Mouse (Mus musculus) liver, embryonic 16.5 days (tissue): Measurements from ENCODE around the gene Tmx4. TPM values are rescaled to one million over a fixed set of nuclear protein-coding genes. Genes with fewer than 3 reads are reported as not detected.

Experiments
- ATAC-seq: fragments of 200-750 bp; cut with Nextera tagmentation; 2 replicates; pipeline ENCODE4 v1.8.0; 2017; ENCODE audit warnings: low read depth, mild to moderate bottlenecking, moderate number of reproducible peaks, moderate library complexity
- H3K27ac ChIP-seq: fragments of 300-500 bp; sonication (generic); 2 replicates; pipeline ENCODE4 v1.5.1; 2014; ENCODE audit warnings: mild to moderate bottlenecking, low read length
- H3K27me3 ChIP-seq: fragments of 300-500 bp; sonication (generic); 2 replicates; pipeline ENCODE4 v1.6.1; 2014; ENCODE audit warnings: low read depth, low read length, mixed read lengths; ENCODE audit not compliant: control insufficient read depth, insufficient read depth
- H3K36me3 ChIP-seq: fragments of 300-500 bp; sonication (generic); 2 replicates; pipeline ENCODE4 v1.6.1; 2014; ENCODE audit warnings: mild to moderate bottlenecking; ENCODE audit not compliant: control insufficient read depth, insufficient read depth
- H3K4me1 ChIP-seq: fragments of 300-500 bp; sonication (generic); 2 replicates; pipeline ENCODE4 v1.6.1; 2014; ENCODE audit warnings: low read depth, low read length, mixed read lengths; ENCODE audit not compliant: control insufficient read depth
- H3K4me2 ChIP-seq: fragments of 300-500 bp; sonication (generic); 2 replicates; pipeline ENCODE4 v1.6.1; 2014; ENCODE audit warnings: low read depth, low read length, mixed read lengths
- H3K4me3 ChIP-seq: fragments of 300-500 bp; sonication (generic); 2 replicates; pipeline ENCODE4 v1.5.1; 2014; ENCODE audit warnings: low read depth, mild to moderate bottlenecking, low read length
- H3K9ac ChIP-seq: fragments of 300-500 bp; sonication (generic); 2 replicates; pipeline ENCODE4 v1.6.1; 2014; ENCODE audit warnings: low read depth, low read length
- H3K9me3 ChIP-seq: fragments of 300-500 bp; sonication (generic); replicated peaks from 2 replicates; pipeline ENCODE4 v1.6.1; 2016; ENCODE audit warnings: low read length; ENCODE audit not compliant: control insufficient read depth
- whole genome bisulfite sequencing: fragments of 180-500 bp; shearing (Covaris S2); extraction: QIAGEN DNeasy Blood & Tissue Kit; methylation state at CpG from one replicate; pipeline ENCODE4 v1.1.7; 2014; ENCODE audit not compliant: insufficient replicate concordance; 5-methylcytosine and 5-hydroxymethylcytosine counted together
- polyA plus RNA-seq: library from polyadenylated mRNA; unstranded; fragments of >200 nt; fragmentation: Nextera tagmentation; extraction: Ambion mirVana; gene quantifications from 2 replicates; pipeline ENCODE4 v1.2.1, GENCODE M21; 2015

The Tmx4 gene
- 10.4 and 12.0 TPM in 2 replicates for polyA plus RNA-seq

- H3K27me3 ChIP-seq = no peaks in the 10 kb centered on the region
- peak within 1 kb of the TSS; percentile 91 for H3K4me3 ChIP-seq
- ATAC-seq = peak; percentile 99
- H3K9me3 ChIP-seq = no peaks in the 10 kb centered on the region
- peak within 1 kb of the TSS; percentile 97 for H3K9ac ChIP-seq
- peak within 1 kb of the TSS; percentile 78 for H3K4me2 ChIP-seq
- peak within 1 kb of the TSS; percentile 99 for H3K27ac ChIP-seq
- WGBS = under 1% methylated on average over 57 of the region's 57 CpGs
- peaks cover 2% of the 10 kb centered on the region; the same call in 1 of the 2 replicates for H3K36me3 ChIP-seq
- peaks cover 19% of the 10 kb centered on the region for H3K4me1 ChIP-seq
Measured at GRCm38 (mm10) chr2:134643514-134644300, at the start of gene Tmx4. TSS of gene Tmx4 (minus strand) at chr2:134644145.

- Histone ChIP-seq H3K4me3 (no peak overlapping the region), H3K9me3 (no peaks in the 10 kb centered on the region), H3K36me3 (no peaks in the 10 kb centered on the region), H3K4me2 (no peak overlapping the region), H3K9ac (no peak overlapping the region), H3K27me3 (no peaks in the 10 kb centered on the region), H3K27ac (no peak overlapping the region), H3K4me1 (no peaks in the 10 kb centered on the region)
- no peak for ATAC-seq
- WGBS = 29% methylated on average over 1 of the region's 1 CpGs
Measured at GRCm38 (mm10) chr2:134692125-134692524, 48.2 kb upstream of the Tmx4 start.

DNA sequence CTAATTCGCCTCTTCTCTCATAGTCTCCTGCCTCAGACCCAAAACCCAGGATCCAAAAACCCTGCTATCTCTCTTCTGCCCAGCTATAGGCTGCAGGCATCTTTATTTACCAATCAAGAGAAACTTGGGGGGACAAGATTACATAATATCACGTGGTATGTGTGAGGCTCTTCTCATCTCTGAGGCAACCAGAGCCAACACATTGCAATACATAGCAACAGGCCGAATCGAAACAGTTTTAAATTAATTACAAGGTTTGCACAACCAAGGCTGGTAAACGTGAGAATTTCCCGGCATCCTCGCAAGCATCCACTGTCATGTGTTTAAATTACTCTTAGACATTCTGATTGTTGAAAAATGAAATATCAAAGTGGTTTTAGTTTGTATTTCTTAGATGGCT, 47.1 kb upstream of the Tmx4 start:
- Histone ChIP-seq H3K27ac (no peak overlapping the region), H3K36me3 (no peaks in the 10 kb centered on the region), H3K9me3 (no peaks in the 10 kb centered on the region), H3K4me1 (no peaks in the 10 kb centered on the region), H3K9ac (no peak overlapping the region), H3K4me3 (no peak overlapping the region), H3K4me2 (no peak overlapping the region), H3K27me3 (no peaks in the 10 kb centered on the region)
- no peak for ATAC-seq
- WGBS = 64% methylated on average over 7 of the region's 7 CpGs

GRCm38 (mm10) chr2:134682326-134682725, 38.4 kb upstream of the Tmx4 start:
- Histone ChIP-seq H3K9me3 (no peaks in the 10 kb centered on the region), H3K4me3 (no peak overlapping the region), H3K27ac (no peak overlapping the region), H3K4me1 (no peaks in the 10 kb centered on the region), H3K4me2 (no peak overlapping the region), H3K27me3 (no peaks in the 10 kb centered on the region), H3K36me3 (no peaks in the 10 kb centered on the region), H3K9ac (no peak overlapping the region)
- no peak for ATAC-seq
- 63% methylated on average over 3 of the region's 3 CpGs for WGBS

DNA sequence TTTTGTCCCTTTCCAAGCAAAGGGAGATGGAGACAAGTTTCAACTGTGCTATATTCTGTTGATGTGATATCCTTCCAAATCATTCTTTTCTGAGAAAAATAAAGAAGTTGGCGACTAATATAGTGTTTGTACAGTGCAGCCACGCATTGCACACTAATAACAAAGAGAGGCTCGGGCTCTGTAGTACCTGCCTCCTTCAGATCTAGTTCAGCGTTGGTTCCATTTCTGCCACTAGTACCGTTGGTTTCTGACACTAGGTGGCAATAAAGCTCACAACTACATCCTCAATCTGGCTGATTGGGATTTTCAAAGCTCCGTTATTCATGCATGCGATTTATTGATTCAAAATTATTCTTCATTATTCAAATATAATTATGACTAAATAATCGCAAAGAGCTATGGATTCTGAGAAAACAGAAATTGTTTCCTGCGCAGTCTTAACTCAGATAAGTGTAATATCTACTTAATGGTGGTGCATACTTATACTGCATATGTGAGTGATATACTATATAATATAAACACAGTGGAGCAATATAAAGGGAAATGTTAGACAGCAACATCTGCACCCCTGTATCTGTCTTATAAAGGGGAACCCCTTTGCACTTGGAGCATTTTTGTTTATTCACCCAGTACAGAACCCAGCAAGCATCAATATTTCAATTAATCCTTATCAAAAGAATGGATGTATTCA, 37.5 kb upstream of the Tmx4 start:
- Histone ChIP-seq H3K27me3 (no peaks in the 10 kb centered on the region), H3K27ac (no peak overlapping the region), H3K4me1 (no peaks in the 10 kb centered on the region), H3K4me2 (no peak overlapping the region), H3K4me3 (no peak overlapping the region), H3K9ac (no peak overlapping the region), H3K9me3 (no peaks in the 10 kb centered on the region), H3K36me3 (no peaks in the 10 kb centered on the region)
- WGBS = 23% methylated on average over 9 of the region's 9 CpGs
- no peak for ATAC-seq

DNA sequence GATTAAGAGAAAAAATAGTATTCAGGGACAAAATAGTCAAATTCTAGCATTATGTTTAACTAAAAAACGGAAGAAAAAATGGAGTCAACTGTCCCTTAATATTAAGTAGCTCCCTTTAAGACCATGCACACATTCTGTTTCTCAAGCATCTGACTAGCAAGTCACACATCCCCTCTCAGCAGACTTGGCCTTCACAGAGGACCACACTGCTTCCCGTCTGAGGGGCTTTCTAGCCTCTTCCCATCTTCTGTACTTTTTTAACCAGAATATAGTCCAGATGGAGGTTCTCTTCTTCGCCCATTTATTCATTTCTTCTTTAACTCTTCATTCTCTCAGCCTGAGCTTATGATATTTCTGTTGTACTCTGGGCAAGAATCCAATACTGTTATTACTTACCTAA, 35.6 kb upstream of the Tmx4 start:
- no peaks in the 10 kb centered on the region for H3K36me3 ChIP-seq
- H3K9ac ChIP-seq = no peak overlapping the region
- H3K4me1 ChIP-seq = no peaks in the 10 kb centered on the region
- no peak overlapping the region for H3K4me3 ChIP-seq
- WGBS = 41% methylated on average over 3 of the region's 3 CpGs
- H3K9me3 ChIP-seq = no peaks in the 10 kb centered on the region
- H3K27me3 ChIP-seq = no peaks in the 10 kb centered on the region
- H3K27ac ChIP-seq = no peak overlapping the region
- no peak overlapping the region for H3K4me2 ChIP-seq
- ATAC-seq = no peak

DNA sequence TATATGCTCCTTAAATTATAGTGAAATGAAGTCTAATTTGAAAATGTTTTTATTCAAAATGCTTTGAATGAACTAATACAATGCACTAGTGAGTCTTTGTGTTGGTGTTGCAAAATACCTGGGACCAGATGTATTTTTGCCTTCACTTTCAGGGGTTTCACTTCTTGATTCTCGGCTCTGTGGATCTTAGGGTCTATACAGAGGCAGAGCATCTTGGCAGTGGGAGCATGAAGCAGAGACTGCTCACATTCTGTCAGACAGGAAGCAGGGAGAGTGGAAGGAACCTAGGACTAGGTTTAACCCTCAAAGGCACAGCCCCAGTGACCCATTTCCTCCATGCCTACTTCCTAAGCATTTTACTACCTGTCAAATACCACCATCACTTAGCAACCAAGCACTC, 31.5 kb upstream of the Tmx4 start:
- no peak overlapping the region for H3K4me3 ChIP-seq

DNA sequence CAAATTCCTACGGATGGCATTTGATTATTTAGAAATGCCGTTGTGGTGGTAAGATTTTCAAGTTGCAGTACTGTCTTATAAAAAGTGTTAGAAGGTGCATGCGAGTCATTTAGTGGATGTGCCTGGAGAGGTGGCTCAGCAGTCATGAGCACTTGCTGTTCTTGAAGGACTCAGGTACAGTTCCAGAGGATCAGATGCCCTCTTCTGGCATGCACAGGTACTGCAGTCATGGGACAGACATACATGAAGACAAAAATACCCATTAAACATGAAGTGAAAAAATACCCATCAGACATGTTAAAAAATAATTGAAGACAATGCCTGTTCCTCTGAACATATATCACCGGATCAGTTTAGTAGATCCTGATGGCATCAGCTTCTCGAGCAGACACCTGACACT, 29.7 kb upstream of the Tmx4 start:
- H3K36me3 ChIP-seq = no peaks in the 10 kb centered on the region
- H3K9me3 ChIP-seq = no peaks in the 10 kb centered on the region
- no peak overlapping the region for H3K9ac ChIP-seq
- WGBS = 56% methylated on average over 5 of the region's 5 CpGs
- ATAC-seq = peak; percentile 56; the same call in 1 of the 2 replicates
- no peak overlapping the region for H3K27ac ChIP-seq
- H3K4me3 ChIP-seq = no peak overlapping the region
- H3K4me2 ChIP-seq = no peak overlapping the region
- H3K4me1 ChIP-seq = no peaks in the 10 kb centered on the region
- H3K27me3 ChIP-seq = no peaks in the 10 kb centered on the region

More for the DNA sequence above, 31.5 kb upstream of the Tmx4 start:
- H3K36me3 ChIP-seq = no peaks in the 10 kb centered on the region
- no peak overlapping the region for H3K27ac ChIP-seq
- H3K9me3 ChIP-seq = no peaks in the 10 kb centered on the region
- ATAC-seq = no peak
- H3K27me3 ChIP-seq = no peaks in the 10 kb centered on the region
- no peak overlapping the region for H3K4me2 ChIP-seq
- H3K4me1 ChIP-seq = no peaks in the 10 kb centered on the region
- WGBS = 61% methylated on average over 1 of the region's 1 CpGs
- no peak overlapping the region for H3K9ac ChIP-seq

GRCm38 (mm10) chr2:134656477-134656876, 12.5 kb upstream of the Tmx4 start:
- Histone ChIP-seq H3K4me3 (no peak overlapping the region), H3K27me3 (no peaks in the 10 kb centered on the region), H3K27ac (no peak overlapping the region), H3K9me3 (no peaks in the 10 kb centered on the region), H3K9ac (no peak overlapping the region), H3K4me1 (no peaks in the 10 kb centered on the region), H3K4me2 (no peak overlapping the region), H3K36me3 (no peaks in the 10 kb centered on the region)
- ATAC-seq = no peak
- 17% methylated on average over 4 of the region's 4 CpGs for WGBS
